Mouse (Mus musculus): ENCODE data around the gene Igsf23. TPM values are rescaled to one million over a fixed set of nuclear protein-coding genes. Genes with fewer than 3 reads are reported as not detected.
"Not testable (repeated sequence)": the region's sequence is repeated elsewhere in the genome, so short reads cannot be mapped to it uniquely, and the experiment has no call there.

The Igsf23 gene
- 0.54 TPM in 1 of 2 replicates, not detected in the other for polyA plus RNA-seq (2016; fragmentation: Nextera tagmentation; extraction: Ambion mirVana)

GRCm38 (mm10) chr7:19950589-19950988 lies at the start of gene Igsf23:
Gene Igsf23 (minus strand): TSS chr7:19950756.
- Histone ChIP-seq H3K36me3 (no peaks in the 10 kb centered on the region), H3K4me1 (peaks cover 29% of the 10 kb centered on the region), H3K4me3 (no peak within 1 kb of the TSS), H3K27me3 (ENCODE audit: low read depth, poor library complexity, severe bottlenecking) (no peaks in the 10 kb centered on the region), H3K9me3 (replicated peaks) (0 out of 2 replicates have a peak, but pooled peaks cover 1% of the 10 kb centered on the region), H3K27ac (replicated peaks) (peak within 1 kb of the TSS; percentile 76)
- WGBS, result 54% methylated on average over 9 of the region's 9 CpGs
- no peak for DNase-seq (ENCODE audit: low spot score)

DNA sequence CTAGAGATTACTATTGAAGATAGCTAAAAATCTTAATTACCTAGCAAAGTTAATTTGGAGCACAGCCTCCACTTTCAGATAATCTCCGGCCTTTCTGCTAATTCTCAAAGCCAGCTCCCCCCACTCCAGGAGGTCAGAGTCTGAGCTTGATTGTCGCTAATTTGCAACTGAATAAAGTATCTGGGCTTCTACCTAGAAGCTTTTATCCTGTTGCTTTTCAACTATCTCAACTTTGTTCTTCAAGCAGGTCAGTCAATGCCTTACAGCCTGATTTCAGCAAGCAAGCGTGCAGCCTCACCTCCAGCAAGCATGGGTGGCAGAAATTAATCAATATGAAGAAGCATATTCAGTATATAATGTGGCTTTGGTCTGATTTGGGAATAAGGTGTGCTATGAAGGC lies 46.2 kb upstream of the Igsf23 start:
- H3K27ac ChIP-seq (replicated peaks); H3K4me3 ChIP-seq; H3K27me3 ChIP-seq (ENCODE audit: low read depth, poor library complexity, severe bottlenecking); H3K4me1 ChIP-seq; DNase-seq (ENCODE audit: low spot score); H3K36me3 ChIP-seq: not testable (repeated sequence)
- peaks cover 35% of the 10 kb centered on the region for H3K9me3 ChIP-seq (replicated peaks)
- WGBS, result 65% methylated on average over 3 of the region's 3 CpGs

GRCm38 (mm10) chr7:19991165-19991564 lies 40.6 kb upstream of the Igsf23 start, which contains the start of gene Nlrp9b:
Gene Nlrp9b (plus strand): TSS chr7:19991465.
- not testable (repeated sequence) for H3K27ac ChIP-seq (replicated peaks); H3K4me1 ChIP-seq; H3K36me3 ChIP-seq; H3K4me3 ChIP-seq; H3K27me3 ChIP-seq (ENCODE audit: low read depth, poor library complexity, severe bottlenecking); DNase-seq (ENCODE audit: low spot score)
- 65% methylated on average over 8 of the region's 8 CpGs for WGBS
- peaks cover 46% of the 10 kb centered on the region for H3K9me3 ChIP-seq (replicated peaks)

DNA sequence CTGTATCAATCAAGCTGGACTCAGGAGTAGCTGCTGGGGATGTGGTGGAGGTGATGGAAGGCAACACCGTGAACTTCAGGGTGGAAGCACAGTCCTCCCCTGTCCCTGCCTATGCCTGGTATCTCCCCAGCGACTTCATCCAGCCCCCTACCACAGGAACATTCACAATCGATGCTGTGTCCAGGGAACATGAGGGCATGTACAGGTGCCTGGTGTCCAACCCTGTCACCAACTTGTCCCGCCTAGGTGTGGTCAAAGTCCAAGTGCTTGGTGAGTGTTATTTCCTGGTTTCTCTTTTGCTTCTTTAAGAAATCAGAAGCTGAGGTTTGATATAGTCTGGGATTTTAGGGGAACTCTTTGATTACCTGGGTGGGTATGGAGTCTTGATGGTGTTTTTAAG lies 21.0 kb upstream of the Igsf23 start:
- H3K27ac ChIP-seq (replicated peaks), result no peak overlapping the region
- no peak for DNase-seq (ENCODE audit: low spot score)
- H3K9me3 ChIP-seq (replicated peaks), result peaks cover 65% of the 10 kb centered on the region
- no peak overlapping the region for H3K4me3 ChIP-seq
- 91% methylated on average over 4 of the region's 4 CpGs for WGBS
- H3K36me3 ChIP-seq, result no peaks in the 10 kb centered on the region
- H3K4me1 ChIP-seq, result no peaks in the 10 kb centered on the region
- H3K27me3 ChIP-seq (ENCODE audit: low read depth, poor library complexity, severe bottlenecking), result no peaks in the 10 kb centered on the region

GRCm38 (mm10) chr7:19970196-19970595 lies 19.6 kb upstream of the Igsf23 start:
- no peak for DNase-seq (ENCODE audit: low spot score)
- no peak overlapping the region for H3K27ac ChIP-seq (replicated peaks)
- H3K27me3 ChIP-seq (ENCODE audit: low read depth, poor library complexity, severe bottlenecking), result no peaks in the 10 kb centered on the region
- H3K4me1 ChIP-seq, result no peaks in the 10 kb centered on the region
- H3K36me3 ChIP-seq, result no peaks in the 10 kb centered on the region
- no peak overlapping the region for H3K4me3 ChIP-seq
- 96% methylated on average over 8 of the region's 8 CpGs for WGBS
- H3K9me3 ChIP-seq (replicated peaks), result peaks cover 54% of the 10 kb centered on the region

- WGBS, result 91% methylated on average over 4 of the region's 4 CpGs
- Histone ChIP-seq H3K9me3 (replicated peaks) (peaks cover 49% of the 10 kb centered on the region), H3K27ac (replicated peaks) (no peak overlapping the region), H3K36me3 (no peaks in the 10 kb centered on the region), H3K4me3 (no peak overlapping the region), H3K27me3 (ENCODE audit: low read depth, poor library complexity, severe bottlenecking) (no peaks in the 10 kb centered on the region), H3K4me1 (no peaks in the 10 kb centered on the region)
- DNase-seq (ENCODE audit: low spot score), result no peak
Observed at GRCm38 (mm10) chr7:19969541-19970090, 19.1 kb upstream of the Igsf23 start.

DNA sequence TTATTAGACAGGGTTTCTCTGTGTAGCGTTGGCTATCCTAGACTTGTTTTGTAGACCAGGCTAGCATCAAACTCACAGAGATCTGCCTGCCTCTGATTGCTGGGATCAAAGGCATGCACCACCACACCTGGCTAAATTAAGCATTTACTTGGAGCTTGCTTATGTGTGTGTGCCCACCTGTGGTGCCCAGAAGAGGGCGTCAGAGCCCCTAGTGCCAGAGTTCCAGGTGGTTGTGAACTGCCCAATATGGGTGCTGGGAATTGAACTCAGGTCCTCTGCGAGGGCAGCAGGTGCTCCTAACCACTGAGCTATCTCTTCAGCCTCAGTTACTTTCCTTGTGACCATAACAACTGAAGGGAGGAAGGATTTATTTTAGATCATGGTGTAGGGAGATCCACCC lies 18.6 kb upstream of the Igsf23 start:
- peaks cover 44% of the 10 kb centered on the region for H3K9me3 ChIP-seq (replicated peaks)
- no peaks in the 10 kb centered on the region for H3K27me3 ChIP-seq (ENCODE audit: low read depth, poor library complexity, severe bottlenecking)
- H3K4me1 ChIP-seq, result no peaks in the 10 kb centered on the region
- 74% methylated on average over 3 of the region's 3 CpGs for WGBS
- no peak for DNase-seq (ENCODE audit: low spot score)
- H3K36me3 ChIP-seq, result no peaks in the 10 kb centered on the region
- no peak overlapping the region for H3K4me3 ChIP-seq
- no peak overlapping the region for H3K27ac ChIP-seq (replicated peaks)

DNA sequence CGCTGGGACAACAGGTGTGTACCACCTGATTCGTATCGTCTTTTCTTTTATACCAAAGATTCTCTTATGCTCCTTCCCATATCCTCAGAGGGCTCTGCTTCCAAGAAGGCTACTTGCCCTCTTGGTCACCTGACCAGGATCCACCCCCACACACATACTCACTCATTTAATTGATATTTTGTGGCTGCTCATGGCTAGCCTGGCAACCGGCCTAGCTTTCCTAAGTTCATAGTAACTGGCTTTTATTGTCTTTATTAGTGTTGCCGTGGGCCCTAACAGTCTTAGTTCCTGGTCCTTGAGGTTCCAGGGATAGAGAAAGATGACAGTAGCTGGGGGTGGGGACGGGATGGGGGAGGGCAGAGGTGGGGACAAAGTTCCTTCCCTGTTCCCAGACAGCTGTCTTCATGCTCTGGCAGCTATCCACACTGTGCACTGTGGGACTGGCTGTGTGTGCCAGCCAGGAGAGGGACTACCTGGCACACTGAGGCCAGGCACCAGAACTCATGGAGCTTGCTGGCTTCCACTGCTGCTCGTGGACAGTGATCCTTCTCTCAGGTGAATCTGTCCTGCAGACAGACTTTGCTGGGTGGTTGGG lies 14.5 kb upstream of the Igsf23 start, which contains the start of gene Ceacam20:
TSS of gene Ceacam20 (plus strand) at position 428 of the 595 bp plus-strand sequence.
- 83% methylated on average over 7 of the region's 7 CpGs for whole genome bisulfite sequencing
- Histone ChIP-seq H3K36me3 (no peaks in the 10 kb centered on the region), H3K4me1 (no peaks in the 10 kb centered on the region), H3K27ac (replicated peaks) (no peak within 1 kb of the TSS), H3K4me3 (no peak within 1 kb of the TSS), H3K9me3 (replicated peaks) (peaks cover 37% of the 10 kb centered on the region), H3K27me3 (ENCODE audit: low read depth, poor library complexity, severe bottlenecking) (no peaks in the 10 kb centered on the region)
- DNase-seq (ENCODE audit: low spot score), result no peak

DNA sequence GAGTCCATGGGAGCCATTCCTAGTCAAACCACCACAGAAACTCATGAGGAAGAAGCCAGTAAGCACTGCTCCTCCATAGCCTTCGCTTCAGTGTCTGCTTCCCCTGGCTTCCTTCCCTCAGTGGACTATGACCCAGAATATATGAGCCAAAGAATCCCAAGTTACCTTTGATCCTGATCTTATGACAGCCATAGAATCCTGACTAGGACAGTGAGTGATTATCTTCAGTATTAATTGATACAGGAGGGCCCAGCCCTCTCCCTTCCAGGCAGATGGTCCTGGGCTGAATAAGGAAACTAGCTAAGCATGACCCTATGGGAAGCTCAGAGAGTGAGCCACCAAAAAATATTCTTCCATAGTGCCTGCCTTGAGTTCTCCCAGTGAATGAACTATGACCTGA lies 11.9 kb upstream of the Igsf23 start:
- WGBS, result 72% methylated on average over 1 of the region's 1 CpGs
- Histone ChIP-seq H3K9me3 (replicated peaks) (peaks cover 19% of the 10 kb centered on the region), H3K27me3 (ENCODE audit: low read depth, poor library complexity, severe bottlenecking) (no peaks in the 10 kb centered on the region), H3K4me1 (no peaks in the 10 kb centered on the region), H3K4me3 (no peak overlapping the region), H3K27ac (replicated peaks) (no peak overlapping the region), H3K36me3 (no peaks in the 10 kb centered on the region)
- DNase-seq (ENCODE audit: low spot score), result no peak

- 6% methylated on average over 7 of the region's 7 CpGs for WGBS
- H3K4me1 ChIP-seq, result peaks cover 20% of the 10 kb centered on the region
- peak; percentile 86 for DNase-seq (ENCODE audit: low spot score)
- H3K9me3 ChIP-seq (replicated peaks), result 0 out of 2 replicates have a peak, but pooled peaks cover 3% of the 10 kb centered on the region
- H3K36me3 ChIP-seq, result no peaks in the 10 kb centered on the region
- no peak overlapping the region for H3K4me3 ChIP-seq
- no peaks in the 10 kb centered on the region for H3K27me3 ChIP-seq (ENCODE audit: low read depth, poor library complexity, severe bottlenecking)
- H3K27ac ChIP-seq (replicated peaks), result no peak overlapping the region; the same call in 1 of the 2 replicates
Observed at GRCm38 (mm10) chr7:19956341-19956781, 5.8 kb upstream of the Igsf23 start.

DNA sequence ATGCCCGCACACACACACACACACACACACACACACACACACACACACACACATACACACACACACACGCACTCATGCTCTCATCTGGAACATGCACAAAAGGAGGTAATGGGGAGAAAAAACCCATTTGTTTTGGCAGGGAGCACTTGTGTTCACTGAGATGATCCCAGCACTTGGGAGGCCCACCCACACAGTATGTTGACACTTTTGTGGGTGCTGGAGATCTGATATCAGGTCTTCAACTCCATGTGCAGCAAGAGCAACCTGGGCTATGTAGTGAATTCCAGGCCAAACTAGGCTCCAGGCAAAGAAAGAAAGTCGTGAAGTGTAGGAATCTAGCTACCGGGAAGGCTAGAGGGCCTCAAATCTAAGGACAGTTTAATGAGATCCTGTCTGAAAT lies 5.3 kb upstream of the Igsf23 start:
- DNase-seq (ENCODE audit: low spot score), result no peak
- no peak overlapping the region for H3K4me3 ChIP-seq
- no peaks in the 10 kb centered on the region for H3K36me3 ChIP-seq
- no peaks in the 10 kb centered on the region for H3K27me3 ChIP-seq (ENCODE audit: low read depth, poor library complexity, severe bottlenecking)
- H3K27ac ChIP-seq (replicated peaks), result no peak overlapping the region
- no peaks in the 10 kb centered on the region for H3K9me3 ChIP-seq (replicated peaks)
- WGBS, result 75% methylated on average over 4 of the region's 4 CpGs
- H3K4me1 ChIP-seq, result peaks cover 20% of the 10 kb centered on the region

- WGBS, result 41% methylated on average over 9 of the region's 9 CpGs
- H3K36me3 ChIP-seq, result no peaks in the 10 kb centered on the region
- H3K4me1 ChIP-seq, result peaks cover 29% of the 10 kb centered on the region
- DNase-seq (ENCODE audit: low spot score), result peak; percentile 63
- H3K4me3 ChIP-seq, result no peak overlapping the region
- no peaks in the 10 kb centered on the region for H3K27me3 ChIP-seq (ENCODE audit: low read depth, poor library complexity, severe bottlenecking)
- H3K27ac ChIP-seq (replicated peaks), result peak overlapping the region; percentile 70; the same call in 1 of the 2 replicates
- H3K9me3 ChIP-seq (replicated peaks), result no peaks in the 10 kb centered on the region
Observed at GRCm38 (mm10) chr7:19953054-19953453, 2.5 kb upstream of the Igsf23 start.

DNA sequence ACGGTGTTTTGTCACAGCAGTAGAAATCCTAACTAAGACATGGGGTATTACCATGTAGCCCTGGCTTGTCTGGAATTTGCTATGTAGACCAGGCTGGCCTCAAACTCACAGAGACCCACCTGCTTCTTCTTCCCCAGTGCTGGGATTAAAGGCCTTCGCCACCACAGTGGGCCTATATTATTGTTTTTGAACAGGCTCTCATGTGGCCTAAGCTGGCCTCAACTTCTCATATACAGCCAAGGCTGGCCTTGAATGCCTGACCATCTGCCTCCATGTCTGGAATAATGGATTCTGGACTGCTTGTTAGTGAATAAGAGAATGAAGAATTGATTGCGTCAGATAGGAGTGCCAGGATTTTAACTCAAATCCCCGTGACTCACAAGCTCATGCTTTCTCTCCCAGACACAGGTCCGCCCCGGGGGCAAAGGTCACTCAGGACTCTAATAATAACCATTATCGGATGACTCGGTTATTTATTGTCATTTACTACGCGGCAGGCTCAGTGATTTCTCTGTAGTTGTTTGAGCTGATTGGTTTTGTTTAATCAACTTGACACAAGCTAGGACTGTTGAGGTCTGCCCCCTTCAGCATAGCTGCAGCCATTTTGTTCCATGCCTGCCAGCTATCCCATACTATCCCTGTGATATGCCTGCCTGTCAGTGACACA lies 1.9 kb upstream of the Igsf23 start:
- H3K36me3 ChIP-seq, result no peaks in the 10 kb centered on the region

More for the DNA sequence above, 1.9 kb upstream of the Igsf23 start:
- H3K4me3 ChIP-seq, result no peak overlapping the region
- H3K27me3 ChIP-seq (ENCODE audit: low read depth, poor library complexity, severe bottlenecking), result no peaks in the 10 kb centered on the region
- no peaks in the 10 kb centered on the region for H3K9me3 ChIP-seq (replicated peaks)
- peak; percentile 74 for DNase-seq (ENCODE audit: low spot score)
- 50% methylated on average over 10 of the region's 10 CpGs for WGBS
- H3K27ac ChIP-seq (replicated peaks), result peak overlapping the region; percentile 76
- peaks cover 29% of the 10 kb centered on the region for H3K4me1 ChIP-seq

Data from midbrain, embryonic 10.5 days (tissue).